Mouse (Mus musculus) intestine, embryonic 16.5 days (tissue): Measurements from ENCODE around the gene Trove2. TPM values are rescaled to one million over a fixed set of nuclear protein-coding genes. Genes with fewer than 3 reads are reported as not detected.

ENCODE experiments used
- ATAC-seq: fragments of 200-750 bp; cut with Nextera tagmentation; 2 replicates; pipeline ENCODE4 v1.8.0; 2017; ENCODE audit warnings: moderate TSS enrichment, moderate library complexity
- H3K27ac ChIP-seq: fragments of 300-500 bp; sonication (generic); 2 replicates; pipeline ENCODE4 v1.5.1; 2014; ENCODE audit warnings: mild to moderate bottlenecking, low read length
- H3K27me3 ChIP-seq: fragments of 300-500 bp; sonication (generic); replicated peaks from 2 replicates; pipeline ENCODE4 v1.6.1; 2014; ENCODE audit warnings: low read length, control low read depth, mixed read lengths; ENCODE audit not compliant: control insufficient read depth, insufficient read depth
- H3K36me3 ChIP-seq: fragments of 300-500 bp; sonication (generic); 2 replicates; pipeline ENCODE4 v1.6.1; 2014; ENCODE audit warnings: low read length, control low read depth; ENCODE audit not compliant: control insufficient read depth, insufficient read depth
- H3K4me1 ChIP-seq: fragments of 300-500 bp; sonication (generic); 2 replicates; pipeline ENCODE4 v1.6.1; 2014; ENCODE audit warnings: low read length, control low read depth, mixed read lengths; ENCODE audit not compliant: control insufficient read depth, insufficient read depth
- H3K4me2 ChIP-seq: fragments of 300-500 bp; sonication (generic); 2 replicates; pipeline ENCODE4 v1.6.1; 2014; ENCODE audit warnings: low read depth, low read length, control low read depth
- H3K4me3 ChIP-seq: fragments of 300-500 bp; sonication (generic); 2 replicates; pipeline ENCODE4 v1.5.1; 2014; ENCODE audit warnings: mild to moderate bottlenecking, low read length
- H3K9ac ChIP-seq: fragments of 300-500 bp; sonication (generic); 2 replicates; pipeline ENCODE4 v1.6.1; 2014; ENCODE audit warnings: low read depth, low read length
- H3K9me3 ChIP-seq: fragments of 300-500 bp; sonication (generic); 2 replicates; pipeline ENCODE4 v1.6.1; 2016; ENCODE audit warnings: low read length, control low read depth; ENCODE audit not compliant: control insufficient read depth
- WGBS: fragments of 180-500 bp; shearing (Covaris S2); extraction: QIAGEN DNeasy Blood & Tissue Kit; methylation state at CpG from one replicate; pipeline ENCODE4 v1.1.7; 2014; 5-methylcytosine and 5-hydroxymethylcytosine counted together
- polyA plus RNA-seq: library from polyadenylated mRNA; unstranded; fragments of >200 nt; fragmentation: Nextera tagmentation; extraction: Ambion mirVana; gene quantifications from 2 replicates; pipeline ENCODE4 v1.2.1, GENCODE M21; 2015

Gene Trove2
- 7.8 and 8.3 TPM in 2 replicates for polyA plus RNA-seq

DNA sequence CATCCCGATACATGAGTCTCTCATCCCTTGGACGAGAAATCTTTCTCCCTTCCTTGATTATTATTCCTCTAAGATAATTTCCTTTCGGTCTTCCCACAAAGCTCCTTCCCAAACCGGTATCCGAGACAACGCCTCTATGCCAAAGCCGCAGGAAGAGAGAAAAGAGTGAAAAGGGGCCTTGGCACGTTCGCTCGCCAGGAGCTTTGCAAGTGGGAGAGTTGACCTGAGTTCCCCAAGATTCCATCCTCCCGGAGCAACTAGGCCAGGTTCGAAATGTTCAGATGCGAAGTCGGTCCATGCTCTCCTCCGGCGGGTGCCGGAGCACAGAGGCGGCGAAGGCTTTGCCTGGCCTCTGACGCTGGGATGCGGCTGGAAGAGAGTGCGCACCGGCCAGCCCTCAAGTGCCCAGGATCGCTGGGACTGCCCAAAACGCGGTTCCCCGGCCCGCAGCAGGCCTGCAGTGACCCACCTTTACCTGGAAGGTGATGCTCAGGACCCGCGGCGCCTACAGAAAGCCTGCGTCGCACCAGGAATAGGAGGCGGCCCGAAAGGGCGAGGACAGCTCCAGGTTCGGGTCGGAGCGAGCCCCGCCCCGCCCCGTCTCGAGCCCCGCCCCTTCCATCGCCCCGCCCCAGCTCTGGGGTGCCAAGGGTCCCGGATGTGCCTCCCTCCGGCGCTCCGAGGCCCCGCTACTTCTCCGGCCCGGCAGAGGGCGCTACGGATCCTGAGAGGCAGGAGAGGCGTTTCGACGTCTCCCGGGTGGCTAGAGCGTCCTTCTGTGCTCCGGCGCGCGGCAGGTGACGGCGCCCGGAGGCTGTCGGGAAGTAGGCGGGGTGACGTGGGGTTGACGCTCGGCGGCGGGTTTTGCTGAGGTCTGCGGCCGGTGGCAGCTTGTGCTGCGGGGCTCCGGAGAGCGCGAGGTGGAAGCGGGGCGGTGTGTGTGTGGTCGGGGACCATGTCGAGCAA lies at the start of gene Trove2, which contains the start of gene Uchl5:
Gene Trove2, minus strand, starts transcription at position 623 of the 966 bp plus-strand sequence.
Gene Uchl5, plus strand, starts transcription at position 827 of the 966 bp plus-strand sequence.
- Histone ChIP-seq H3K4me3 (peak within 1 kb of the TSS; percentile 85), H3K9me3 (no peaks in the 10 kb centered on the region), H3K4me1 (peaks cover 8% of the 10 kb centered on the region), H3K27ac (peak within 1 kb of the TSS; percentile 66), H3K4me2 (peak within 1 kb of the TSS; percentile 92), H3K36me3 (no peaks in the 10 kb centered on the region), H3K9ac (peak within 1 kb of the TSS; percentile 91), H3K27me3 (no peaks in the 10 kb centered on the region)
- peak; percentile 98 for ATAC-seq
- under 1% methylated on average over 76 of the region's 84 CpGs for WGBS

DNA sequence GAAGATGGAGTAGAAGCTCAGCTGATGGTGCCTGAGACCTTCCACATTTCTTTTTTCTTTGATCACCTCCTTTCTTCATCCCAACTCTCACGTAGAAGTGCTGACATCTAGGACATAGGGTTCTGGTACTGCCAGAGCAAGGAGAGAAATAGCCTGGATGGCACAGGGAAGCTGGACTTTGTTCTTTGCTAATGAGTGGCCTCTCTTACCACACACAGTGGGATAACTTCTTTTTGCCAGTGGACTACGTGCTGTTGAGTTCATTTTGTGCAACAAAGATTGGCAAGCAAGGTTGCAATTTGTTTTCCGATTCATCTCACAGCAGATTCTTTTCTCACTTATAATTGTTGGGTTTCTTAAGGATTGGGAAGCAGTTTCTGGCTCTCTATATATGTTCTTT lies 45.8 kb upstream of the Trove2 start:
- Histone ChIP-seq H3K27me3 (no peaks in the 10 kb centered on the region), H3K9ac (no peak overlapping the region)
- ATAC-seq = no peak

DNA sequence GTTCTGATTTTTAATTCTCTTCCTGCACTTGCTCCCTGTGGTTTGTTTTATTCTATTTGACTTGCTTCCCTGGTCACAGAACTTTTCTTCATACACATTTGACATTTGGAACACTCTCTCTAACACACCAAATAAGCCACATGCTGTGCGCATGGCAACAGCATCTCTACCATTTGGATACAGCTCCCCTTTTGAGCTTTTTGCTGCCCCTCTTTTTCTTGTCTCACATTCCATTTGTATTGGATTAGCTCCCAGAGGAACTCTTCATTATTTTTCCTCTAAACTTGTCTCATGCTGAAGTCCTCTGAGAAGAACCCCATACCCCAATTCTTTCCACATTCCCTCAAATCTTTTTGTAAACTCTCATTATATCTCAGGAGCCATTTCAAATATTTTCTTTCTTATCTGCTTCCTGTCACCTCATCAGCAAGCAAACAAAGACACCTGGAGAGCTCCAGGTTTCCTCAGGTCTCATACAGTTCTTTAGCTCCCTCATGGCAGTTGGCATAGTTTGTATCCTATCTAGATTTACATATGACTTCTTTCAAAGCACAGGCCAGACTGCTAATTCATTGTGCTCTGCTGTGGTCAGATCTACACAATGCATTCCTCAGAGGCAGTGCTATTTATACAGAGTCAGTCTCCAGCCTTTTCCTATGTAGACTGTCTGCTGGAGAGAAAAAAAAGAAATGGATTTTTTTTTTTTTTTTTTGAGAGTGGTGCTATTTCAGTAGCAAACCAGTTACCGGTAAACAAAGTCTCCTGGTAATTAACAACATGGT lies 43.4 kb upstream of the Trove2 start:
- Histone ChIP-seq H3K36me3 (no peaks in the 10 kb centered on the region), H3K9me3 (no peaks in the 10 kb centered on the region), H3K4me2 (no peak overlapping the region), H3K4me1 (no peaks in the 10 kb centered on the region), H3K9ac (no peak overlapping the region), H3K27me3 (no peaks in the 10 kb centered on the region), H3K4me3 (no peak overlapping the region), H3K27ac (peak overlapping the region; percentile 19; the same call in 1 of the 2 replicates)
- 67% methylated on average over 2 of the region's 2 CpGs for WGBS
- peak; percentile 67; the same call in 1 of the 2 replicates for ATAC-seq

More for the DNA sequence above, 45.8 kb upstream of the Trove2 start:
- H3K4me1 ChIP-seq = no peaks in the 10 kb centered on the region
- WGBS = 84% methylated on average over 3 of the region's 3 CpGs
- H3K4me2 ChIP-seq = no peak overlapping the region
- no peak overlapping the region for H3K4me3 ChIP-seq
- H3K9me3 ChIP-seq = no peaks in the 10 kb centered on the region
- H3K27ac ChIP-seq = no peak overlapping the region
- no peaks in the 10 kb centered on the region for H3K36me3 ChIP-seq

DNA sequence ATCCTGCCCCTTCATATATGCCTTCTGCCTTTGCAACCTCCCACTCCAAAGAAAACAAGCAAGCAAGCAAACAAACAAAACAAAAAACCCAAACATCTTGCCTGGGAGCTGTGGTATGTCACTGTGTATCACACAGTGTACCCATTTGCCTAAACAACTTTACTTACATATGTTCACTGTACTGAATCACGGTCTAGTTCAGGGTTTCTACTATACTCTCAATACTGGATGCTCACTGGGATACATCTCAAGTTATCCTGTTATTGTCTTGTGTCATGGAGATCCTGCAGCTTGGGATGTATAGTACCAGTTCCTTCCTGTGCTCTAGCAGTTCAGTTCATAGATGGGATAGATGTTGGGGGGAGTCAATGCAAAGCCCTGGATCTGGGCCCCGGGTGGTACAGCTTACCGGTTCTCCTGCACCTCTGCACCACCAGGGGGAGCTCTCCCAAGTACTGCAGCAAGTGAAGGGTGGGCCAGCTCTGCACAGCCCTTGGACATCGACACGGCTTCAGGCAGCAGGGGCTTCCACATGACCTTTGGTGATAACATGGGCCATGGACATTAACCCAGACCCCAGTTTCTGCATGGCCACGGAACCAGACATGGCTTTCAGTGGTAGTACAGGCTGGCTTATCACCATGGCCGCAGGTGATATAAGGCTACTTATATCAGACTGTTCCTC lies 37.0 kb upstream of the Trove2 start:
- Histone ChIP-seq H3K4me1 (no peaks in the 10 kb centered on the region), H3K4me3 (no peak overlapping the region), H3K9me3 (no peaks in the 10 kb centered on the region), H3K36me3 (no peaks in the 10 kb centered on the region), H3K27me3 (no peaks in the 10 kb centered on the region), H3K4me2 (no peak overlapping the region), H3K27ac (no peak overlapping the region), H3K9ac (no peak overlapping the region)
- WGBS = 43% methylated on average over 7 of the region's 7 CpGs
- peak; percentile 84 for ATAC-seq

GRCm38 (mm10) chr1:143809062-143809461 lies 32.2 kb upstream of the Trove2 start:
- Histone ChIP-seq H3K4me3 (no peak overlapping the region), H3K9me3 (no peaks in the 10 kb centered on the region), H3K4me1 (no peaks in the 10 kb centered on the region), H3K9ac (no peak overlapping the region), H3K27me3 (no peaks in the 10 kb centered on the region), H3K4me2 (no peak overlapping the region), H3K36me3 (no peaks in the 10 kb centered on the region), H3K27ac (no peak overlapping the region)
- ATAC-seq = no peak
- 83% methylated on average over 6 of the region's 6 CpGs for WGBS

DNA sequence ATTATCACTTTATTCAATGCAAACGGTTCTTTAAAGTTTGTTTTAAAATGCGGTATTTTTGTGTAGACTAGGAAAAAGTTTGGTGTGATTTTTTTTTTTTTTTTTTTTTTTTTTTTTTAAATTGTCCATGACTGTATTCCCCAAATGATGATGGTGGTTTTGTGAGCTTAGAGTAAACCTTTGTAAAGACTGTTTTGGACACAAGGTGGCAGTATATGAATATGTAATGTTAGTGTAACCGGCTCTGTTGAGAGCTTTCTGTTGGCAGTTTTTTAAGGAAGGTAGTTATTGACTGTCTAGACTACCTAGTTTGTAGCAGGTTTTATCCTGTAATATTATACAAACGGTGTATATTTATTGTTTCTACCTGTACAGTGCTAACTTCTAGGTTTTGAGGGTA lies 26.7 kb upstream of the Trove2 start:
- H3K4me1 ChIP-seq = no peaks in the 10 kb centered on the region
- peaks cover 2% of the 10 kb centered on the region; the same call in 1 of the 2 replicates for H3K36me3 ChIP-seq
- H3K27me3 ChIP-seq = no peaks in the 10 kb centered on the region
- peak; percentile 80 for ATAC-seq
- no peak overlapping the region for H3K9ac ChIP-seq
- no peak overlapping the region for H3K4me2 ChIP-seq
- H3K9me3 ChIP-seq = no peaks in the 10 kb centered on the region
- H3K27ac ChIP-seq = no peak overlapping the region
- 39% methylated on average over 4 of the region's 4 CpGs for WGBS
- no peak overlapping the region for H3K4me3 ChIP-seq

GRCm38 (mm10) chr1:143788584-143789227 lies 11.8 kb upstream of the Trove2 start:
- no peak overlapping the region for H3K9ac ChIP-seq
- no peak overlapping the region for H3K27ac ChIP-seq
- H3K4me3 ChIP-seq = no peak overlapping the region
- no peaks in the 10 kb centered on the region for H3K9me3 ChIP-seq
- H3K4me2 ChIP-seq = no peak overlapping the region
- 84% methylated on average over 2 of the region's 2 CpGs for WGBS
- no peak for ATAC-seq
- H3K36me3 ChIP-seq = no peaks in the 10 kb centered on the region
- no peaks in the 10 kb centered on the region for H3K4me1 ChIP-seq
- H3K27me3 ChIP-seq = no peaks in the 10 kb centered on the region

- under 1% methylated on average over 39 of the region's 39 CpGs for WGBS
- Histone ChIP-seq H3K36me3 (no peaks in the 10 kb centered on the region), H3K4me3 (peak overlapping the region; percentile 85)
Observed at GRCm38 (mm10) chr1:143777558-143778218, 820 bp upstream of the Trove2 start.

More at GRCm38 (mm10) chr1:143777558-143778218, 820 bp upstream of the Trove2 start:
- Histone ChIP-seq H3K4me2 (peak overlapping the region; percentile 68), H3K9ac (peak overlapping the region; percentile 91), H3K27ac (peak overlapping the region; percentile 66), H3K27me3 (no peaks in the 10 kb centered on the region), H3K4me1 (peaks cover 8% of the 10 kb centered on the region), H3K9me3 (no peaks in the 10 kb centered on the region)
- peak; percentile 63 for ATAC-seq
